Mouse (Mus musculus) spleen, postnatal 10 days (tissue): ENCODE data around the gene Mark3.

Source experiments
- DNase-seq, 2 experiments: peaks; one replicate each; pipeline ENCODE4 v3.0.0; 2021 to 2022; ENCODE audit warnings: low spot score in 2 of 2

Mark3 gene

DNA sequence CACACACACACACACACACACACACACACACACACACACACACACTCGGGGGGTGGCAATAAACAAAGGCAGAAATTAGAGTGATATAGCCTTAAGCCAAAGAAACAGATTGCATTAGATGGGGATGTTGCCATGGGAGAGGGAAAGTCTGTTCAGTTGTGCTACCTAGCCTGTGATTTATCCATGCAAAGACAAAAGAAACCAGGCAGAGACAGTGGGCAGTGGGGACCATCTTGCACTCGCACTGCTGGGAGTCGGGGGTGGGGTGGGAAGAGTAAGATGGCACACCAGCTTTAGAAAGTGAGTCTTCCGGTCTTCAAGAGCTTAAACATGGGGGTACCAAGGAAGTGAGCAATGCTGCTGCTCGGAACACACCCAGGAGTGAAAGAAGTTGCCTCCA lies 14.0 kb upstream of the Mark3 start:
- DNase-seq: no peak

DNA sequence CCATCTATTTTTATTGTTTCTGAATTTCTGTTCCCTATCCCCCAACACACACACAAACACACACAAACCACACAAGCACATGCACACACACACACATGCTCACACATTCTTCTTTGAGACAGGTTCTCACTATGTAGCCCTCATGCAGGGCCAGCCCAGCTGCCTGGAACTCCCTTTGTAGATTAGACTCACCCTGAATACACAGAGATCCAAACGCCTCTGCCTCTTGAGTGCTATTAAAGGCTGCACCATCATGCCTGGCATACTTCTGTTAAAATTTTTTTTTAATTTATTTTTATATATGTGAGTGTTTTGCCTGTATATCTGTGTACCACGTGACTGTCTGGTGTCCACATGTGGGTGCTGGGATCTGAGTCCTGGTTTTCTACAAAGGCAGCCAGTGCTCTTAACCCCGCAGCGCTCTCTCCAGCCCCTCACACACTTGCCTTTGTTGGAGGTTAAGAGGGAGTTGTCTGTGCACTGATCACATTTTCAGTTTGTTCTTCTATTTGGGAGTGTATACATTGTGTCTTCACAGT lies 12.0 kb upstream of the Mark3 start:
- DNase-seq: no peak

DNA sequence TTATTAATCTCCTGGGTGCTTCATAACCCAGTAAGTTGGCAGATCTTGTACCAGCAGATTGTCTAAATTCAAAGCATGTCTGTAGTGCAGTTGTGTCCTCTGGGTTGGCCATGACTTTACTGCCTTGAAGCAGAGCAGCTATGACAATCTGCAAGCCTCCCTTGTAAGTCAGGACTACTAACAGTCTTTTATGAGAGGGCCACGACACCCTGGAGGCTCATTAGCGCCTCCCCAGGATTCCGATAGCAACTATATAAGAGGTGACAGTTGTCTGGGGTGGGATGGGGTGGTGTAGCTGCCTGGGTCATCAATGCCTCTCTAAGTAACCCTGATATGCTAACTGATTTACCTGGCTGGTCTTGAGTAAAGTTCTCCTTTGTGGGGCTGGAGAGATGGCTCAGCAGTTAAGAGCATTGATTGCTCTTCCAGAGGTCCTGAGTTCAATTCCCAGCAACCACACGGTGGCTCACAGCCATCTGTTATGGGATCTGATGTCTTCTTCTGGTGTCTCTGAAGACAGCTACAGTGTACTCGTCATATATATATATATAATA lies 11.2 kb upstream of the Mark3 start:
- DNase-seq: no peak

DNA sequence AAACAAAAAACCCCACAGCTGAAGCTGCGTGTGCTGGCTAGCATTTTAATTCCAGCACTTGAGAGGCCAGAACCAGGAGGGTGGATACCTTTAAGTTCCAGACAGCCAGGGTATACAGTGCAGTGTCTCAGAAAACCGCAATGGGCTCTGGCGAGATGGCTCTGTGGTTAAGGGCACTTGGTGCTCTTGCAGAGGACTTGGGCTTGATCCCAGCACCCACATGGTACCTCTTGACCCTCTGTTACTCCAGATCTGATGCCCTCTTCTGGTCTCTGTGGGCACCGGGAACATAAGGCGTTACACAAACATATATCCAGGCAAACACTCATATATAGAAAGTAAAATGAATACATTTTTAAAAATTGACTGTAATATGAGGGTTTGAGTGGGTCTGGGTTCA lies 9.0 kb upstream of the Mark3 start:
- DNase-seq: no peak

DNA sequence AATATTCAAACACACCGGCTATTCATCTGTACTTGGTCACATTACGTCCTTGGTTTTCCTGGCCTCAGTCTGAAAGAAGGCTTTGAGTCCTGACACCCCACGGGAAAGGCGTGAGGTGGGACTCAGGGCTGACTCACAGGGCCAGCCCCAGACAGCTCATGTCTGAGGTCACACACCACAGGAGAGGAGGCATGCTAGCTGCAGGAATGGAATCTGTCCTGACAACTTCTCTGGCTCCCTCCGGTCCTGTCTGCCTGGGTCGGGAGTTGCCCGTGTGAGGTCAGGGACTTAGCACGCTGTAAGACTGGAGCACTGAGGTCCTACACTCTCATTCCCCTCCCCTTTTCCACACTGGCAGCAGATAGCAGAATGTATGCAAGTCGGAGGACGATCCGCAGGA lies 5.5 kb upstream of the Mark3 start:
- no peak for DNase-seq

DNA sequence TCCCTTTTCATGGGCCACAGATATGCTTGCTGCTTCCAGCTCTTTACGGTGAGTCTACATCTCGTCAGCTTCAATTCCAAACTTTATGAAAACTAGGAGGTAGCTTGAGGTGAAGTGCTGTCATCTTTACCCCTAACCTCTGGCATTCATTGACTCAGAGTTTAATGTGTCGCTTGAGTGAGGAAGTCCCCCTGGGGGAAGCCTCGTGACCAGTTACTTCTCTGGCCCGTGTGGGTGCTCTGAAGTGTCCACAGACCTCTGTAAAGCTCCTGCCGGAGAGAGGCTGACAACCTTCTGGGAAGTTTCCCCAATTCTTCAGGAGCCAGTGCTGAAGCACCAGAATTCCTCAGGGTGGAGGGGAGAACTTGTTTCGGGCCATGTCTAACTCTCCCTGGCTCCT lies 1.9 kb upstream of the Mark3 start:
- no peak for DNase-seq

DNA sequence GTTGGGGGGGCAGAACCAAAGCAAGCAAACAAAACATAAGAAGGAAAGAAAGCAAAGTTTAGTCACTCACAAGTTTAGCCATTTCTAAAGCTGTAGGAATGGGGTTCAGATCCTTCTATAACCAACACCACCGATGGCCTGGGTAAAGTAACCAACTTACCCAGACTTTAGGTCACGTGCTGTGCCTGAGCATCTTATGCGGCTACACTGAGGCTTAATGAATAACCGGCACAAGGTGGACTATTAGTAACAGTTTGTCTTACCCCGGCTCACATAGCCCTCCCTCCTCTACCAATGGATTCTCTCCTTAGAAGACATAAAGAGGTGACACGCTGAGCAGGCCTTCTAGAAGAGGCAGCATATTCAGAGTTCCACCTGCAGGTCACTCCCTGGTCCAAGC lies 1.0 kb upstream of the Mark3 start:
- no peak for DNase-seq

DNA sequence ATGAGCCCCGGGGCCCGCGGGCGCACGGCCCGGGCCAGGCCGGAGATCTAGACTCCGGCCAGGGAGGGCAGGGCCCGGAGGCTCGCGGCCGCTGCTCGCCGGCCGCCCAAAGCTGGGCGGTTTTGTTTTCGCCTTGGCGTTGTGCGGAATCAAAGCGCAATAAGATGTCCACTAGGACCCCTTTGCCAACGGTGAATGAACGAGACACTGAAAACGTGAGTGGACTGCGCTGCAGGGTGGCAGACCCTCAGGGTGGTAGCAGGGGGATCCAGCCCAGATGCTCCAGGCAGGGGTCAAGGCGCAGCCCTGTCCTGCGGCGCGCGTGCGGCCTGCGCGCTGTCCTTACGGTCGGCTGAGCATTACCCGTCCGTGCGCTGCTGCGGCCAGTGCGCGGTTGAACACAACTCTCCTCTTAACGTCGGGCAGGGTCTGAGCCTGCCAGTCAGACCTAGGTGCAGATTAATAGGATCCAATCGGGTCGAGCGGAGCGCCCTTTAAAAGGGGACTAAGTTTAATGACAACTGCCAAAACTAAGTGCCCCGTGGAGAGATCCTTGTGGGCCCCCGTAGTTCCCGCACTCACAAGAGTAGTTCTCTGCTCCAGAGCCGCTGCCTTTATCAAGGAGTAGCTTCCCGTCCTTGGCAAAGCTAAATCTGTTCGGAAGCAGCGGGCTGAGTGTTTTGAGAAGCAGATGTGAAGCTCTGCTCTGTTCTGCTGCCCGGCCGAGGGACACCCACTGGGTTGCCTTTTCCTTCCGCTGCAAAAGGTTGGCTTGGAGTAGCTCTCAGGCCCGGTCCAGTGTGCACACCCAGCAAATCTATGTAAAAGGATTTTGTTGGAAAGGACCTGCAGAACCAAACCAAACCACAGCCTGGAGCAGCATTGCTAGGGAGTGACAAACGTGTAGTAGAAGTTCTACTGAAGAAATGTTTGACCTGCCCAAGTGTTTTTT lies 840 bp downstream of the Mark3 start:
- peak; percentile 58 to 70 for DNase-seq

DNA sequence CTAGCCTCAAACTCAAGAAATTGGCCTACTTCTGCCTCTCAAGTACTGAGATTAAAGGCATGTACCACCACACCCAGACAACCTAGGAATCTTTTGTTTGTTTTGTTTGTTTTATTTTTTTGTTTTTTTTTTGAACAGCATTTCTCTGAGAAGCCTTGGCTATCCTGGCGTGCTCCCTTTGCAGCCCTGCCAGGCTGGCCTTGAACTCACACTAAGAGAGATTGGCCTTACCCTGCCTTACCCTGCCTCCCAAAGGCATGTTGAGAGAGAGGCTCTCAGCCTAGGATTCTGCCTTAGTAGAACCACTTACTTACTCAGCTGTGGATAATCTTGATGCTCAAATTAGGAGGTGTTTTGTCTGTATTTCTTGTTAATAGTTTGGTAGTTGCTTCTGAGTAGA lies 8.7 kb downstream of the Mark3 start:
- no peak for DNase-seq

DNA sequence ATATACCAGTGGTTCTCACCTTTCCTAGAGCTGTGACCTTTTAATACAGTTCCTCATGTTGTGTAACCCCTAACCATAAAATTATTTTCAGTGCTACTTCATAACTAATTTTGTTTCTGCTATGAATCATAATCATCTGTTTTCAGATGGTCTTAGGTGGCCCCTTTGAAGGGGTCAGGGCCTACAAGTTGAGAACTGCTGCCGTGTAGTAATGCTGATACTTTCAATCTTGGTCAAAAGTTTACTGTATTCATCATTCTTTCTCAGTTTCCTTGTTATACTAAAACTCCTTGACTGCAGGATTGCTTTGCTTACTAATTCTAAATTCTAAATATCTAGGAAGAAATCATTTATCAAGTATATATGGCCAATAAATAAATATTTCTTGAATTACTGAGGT lies 10.1 kb downstream of the Mark3 start:
- no peak for DNase-seq

DNA sequence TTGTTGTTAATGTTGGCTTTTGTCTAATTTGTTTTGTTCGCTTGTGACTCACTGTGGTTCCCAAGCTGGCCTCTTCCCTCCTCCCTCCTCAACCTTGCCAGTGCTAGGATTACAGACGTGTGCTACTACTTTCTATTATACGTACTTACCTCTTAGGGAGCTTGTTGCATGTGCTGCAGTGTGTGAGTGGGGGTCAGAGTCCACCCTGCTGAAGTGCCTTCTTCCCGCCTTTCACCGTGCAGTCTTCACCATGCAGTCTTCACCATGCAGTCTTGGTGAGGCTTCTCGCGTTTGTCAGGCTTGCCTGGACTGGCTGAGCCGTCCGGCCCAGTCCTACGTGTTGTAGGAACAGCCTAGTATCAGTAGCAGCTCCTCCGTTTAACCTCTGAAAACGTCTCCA lies 12.9 kb downstream of the Mark3 start:
- no peak for DNase-seq

DNA sequence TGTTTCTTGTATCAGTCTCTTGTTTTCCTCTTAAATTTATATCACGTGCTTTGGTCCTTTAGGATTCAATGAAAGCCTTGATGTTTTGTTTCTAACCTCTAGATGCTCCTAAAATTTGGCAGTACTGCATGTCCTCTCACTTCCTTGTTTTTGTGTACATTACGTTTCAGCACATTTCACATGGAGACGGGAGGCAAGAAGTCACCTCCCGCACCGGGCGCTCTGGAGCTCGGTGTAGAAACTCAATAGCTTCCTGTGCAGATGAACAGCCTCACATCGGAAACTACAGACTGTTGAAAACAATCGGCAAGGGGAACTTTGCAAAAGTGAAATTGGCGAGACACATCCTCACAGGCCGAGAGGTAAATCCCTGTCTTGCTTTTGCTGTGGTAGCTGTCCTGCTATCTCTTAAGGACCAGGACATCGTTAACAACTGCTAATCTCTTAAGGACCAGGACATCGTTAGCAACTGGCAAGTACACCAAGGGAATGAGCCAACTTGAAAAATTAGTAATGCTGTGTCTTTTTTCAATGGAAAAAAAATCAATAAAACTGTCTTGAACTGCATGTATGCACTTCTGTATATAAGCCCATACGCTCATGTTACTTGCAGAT lies 18.2 kb downstream of the Mark3 start:
- peak in 1 of 2 experiments; percentile 25 for DNase-seq

DNA sequence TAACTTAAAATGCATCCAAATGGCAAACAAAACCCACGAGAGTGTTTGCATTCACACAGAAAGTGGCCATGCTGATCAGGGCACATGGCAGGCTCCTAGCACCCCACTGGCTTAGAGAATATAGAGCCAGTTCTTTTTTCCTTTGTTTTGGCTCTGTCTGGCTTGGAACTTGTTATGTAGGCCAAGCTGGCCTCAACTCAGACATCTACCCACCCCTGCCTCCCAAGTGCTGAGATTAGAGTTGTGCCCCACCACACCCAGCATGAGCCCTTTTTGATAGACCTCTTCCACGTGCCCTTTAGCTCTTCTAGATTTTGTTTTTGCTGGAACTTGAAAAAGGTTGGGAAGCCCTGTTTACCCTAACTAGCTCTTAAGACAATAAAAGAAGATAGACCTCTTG lies 19.5 kb downstream of the Mark3 start:
- DNase-seq: no peak

DNA sequence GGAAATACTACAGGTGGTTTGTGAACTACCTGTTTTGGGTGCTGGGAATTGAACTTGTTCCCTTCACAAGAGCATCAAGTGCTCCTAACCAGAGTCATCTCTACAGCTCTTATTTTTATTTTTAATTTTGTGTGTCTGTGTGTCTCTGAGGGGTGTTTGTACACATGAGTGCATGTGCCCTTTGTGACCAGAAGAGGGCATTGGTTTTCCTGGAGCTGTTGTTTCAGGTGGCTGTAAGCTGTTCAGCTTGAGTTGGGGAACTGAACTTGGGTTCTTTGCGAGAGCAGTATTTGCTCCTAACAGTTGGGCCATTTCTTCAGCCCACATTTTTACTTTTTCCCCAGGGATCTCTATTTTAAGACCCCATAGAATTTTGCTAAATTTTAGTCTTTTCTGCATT lies 23.0 kb downstream of the Mark3 start:
- DNase-seq: no peak

DNA sequence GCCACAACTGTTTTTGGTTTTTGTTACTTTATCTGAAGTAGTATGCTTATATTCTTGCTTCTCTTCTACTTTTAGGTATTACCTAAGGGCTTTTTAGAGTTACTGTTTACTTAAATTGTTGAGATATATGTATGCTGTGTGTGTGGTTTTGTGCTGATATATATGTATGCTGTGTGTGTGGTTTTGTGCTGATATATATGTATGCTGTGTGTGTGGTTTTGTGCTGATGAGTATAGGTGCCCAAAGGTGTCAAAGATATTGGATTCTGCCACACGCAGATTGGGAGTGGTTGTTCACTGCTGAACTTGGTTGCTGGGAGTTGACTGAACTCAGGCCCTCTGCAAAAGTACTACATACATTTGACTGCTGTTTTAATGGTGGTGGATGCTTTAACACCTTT lies 24.6 kb downstream of the Mark3 start:
- no peak for DNase-seq

DNA sequence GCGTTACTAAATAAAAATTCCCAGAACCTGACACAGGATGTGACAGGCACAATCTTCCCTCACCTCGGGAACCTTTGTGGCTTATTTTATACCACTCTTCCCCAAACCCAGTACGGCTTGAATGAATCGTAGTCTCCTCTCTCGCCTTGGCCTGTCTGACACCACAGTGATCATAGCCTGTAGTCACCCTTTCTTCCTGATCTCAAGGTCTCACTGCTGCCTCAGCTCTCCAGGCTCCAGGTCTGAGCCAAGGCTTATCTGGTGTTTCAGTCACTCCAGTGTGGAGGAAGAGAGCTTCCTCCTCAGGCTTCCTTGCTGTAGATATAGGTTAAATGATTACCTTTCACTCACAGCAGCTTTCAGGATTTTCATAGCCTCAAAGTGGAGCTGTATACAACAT lies 25.3 kb downstream of the Mark3 start:
- no peak for DNase-seq

DNA sequence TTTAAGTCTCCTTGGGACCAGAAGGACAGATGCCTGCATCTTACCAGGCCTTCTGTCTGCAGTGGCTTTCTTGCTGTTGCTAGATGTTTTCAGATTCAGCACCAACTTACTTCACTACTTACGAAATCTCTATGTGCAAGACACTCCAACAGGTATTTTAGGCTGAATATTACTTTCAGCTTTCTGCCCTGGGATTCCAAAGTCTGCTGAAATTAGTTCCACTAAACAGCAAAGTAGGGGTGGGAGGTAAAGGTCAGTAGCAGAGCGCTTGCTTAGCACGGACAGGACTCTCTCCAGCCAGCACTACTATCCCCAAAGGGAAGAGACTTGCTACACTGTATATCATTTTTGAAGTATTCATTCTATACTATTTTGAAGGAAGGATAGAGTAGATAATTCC lies 29.5 kb downstream of the Mark3 start:
- DNase-seq: no peak

DNA sequence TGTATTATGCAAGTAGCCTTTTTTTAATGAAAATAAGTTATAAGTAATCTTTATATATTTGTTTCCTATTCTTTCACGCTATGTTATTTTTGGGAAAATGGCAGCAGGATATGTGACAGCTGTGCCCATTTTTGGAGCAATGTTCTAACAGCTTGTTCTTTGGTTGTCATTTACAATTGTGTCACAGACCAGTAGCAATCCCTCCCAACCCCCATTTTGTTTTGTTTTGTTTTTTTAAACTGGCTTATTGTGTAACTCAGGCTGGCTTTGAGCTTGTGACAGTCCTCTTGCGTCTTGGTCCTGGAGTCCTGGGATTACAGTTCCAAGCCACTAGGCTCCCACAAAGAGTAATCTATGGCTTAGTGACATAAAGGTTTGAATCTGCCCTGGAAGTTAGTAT lies 31.3 kb downstream of the Mark3 start:
- no peak for DNase-seq

DNA sequence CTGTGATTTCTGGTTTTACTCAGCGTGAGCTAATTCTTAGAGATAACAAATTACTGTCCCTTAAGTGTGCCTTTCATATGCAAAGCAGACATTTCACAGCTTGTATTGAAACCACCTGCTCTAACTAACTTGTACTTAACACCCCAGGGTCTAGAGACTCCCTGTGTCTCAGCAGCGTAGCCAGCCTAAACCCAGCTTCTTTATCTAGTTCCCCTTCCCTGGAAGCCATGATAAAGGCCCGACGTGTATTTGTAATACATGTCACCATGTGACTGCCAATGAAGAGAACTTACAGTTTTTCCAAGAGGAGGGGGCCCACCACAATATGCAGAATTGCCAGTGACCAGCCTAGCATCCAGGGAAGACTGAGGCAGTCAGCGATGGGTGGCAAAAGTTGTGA lies 33.7 kb downstream of the Mark3 start:
- no peak for DNase-seq

DNA sequence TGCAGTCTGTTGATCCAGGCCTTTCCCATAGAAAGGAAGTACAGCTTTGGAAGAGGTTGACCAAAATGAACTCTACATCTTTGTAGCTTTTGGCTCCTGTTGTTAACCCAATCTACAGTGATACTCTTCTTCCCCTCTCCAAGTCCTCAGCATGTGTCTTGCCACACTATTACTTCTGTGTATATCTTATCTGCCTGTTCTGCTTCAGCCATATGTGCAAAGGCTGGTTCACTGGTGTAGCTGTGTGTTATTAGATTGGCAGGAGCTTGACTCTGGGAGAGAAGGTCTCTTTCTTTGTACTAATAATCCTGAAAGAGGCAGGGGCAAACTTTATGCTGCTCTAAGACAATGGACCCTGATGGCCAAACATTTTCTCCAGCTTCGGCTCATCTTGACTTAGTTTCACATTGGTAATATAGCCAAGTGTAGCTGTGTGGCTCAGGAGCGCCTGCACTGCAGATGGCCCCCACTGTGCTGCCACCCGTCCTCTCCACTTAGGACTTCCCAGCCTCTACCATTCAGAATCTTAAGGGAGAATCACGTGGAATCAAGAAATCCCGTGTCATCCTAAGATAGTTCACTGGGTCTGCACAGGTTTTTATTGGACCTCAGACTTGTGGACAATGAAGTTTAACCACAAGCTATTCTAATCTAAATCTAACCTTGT lies 40.3 kb downstream of the Mark3 start:
- DNase-seq: no peak

DNA sequence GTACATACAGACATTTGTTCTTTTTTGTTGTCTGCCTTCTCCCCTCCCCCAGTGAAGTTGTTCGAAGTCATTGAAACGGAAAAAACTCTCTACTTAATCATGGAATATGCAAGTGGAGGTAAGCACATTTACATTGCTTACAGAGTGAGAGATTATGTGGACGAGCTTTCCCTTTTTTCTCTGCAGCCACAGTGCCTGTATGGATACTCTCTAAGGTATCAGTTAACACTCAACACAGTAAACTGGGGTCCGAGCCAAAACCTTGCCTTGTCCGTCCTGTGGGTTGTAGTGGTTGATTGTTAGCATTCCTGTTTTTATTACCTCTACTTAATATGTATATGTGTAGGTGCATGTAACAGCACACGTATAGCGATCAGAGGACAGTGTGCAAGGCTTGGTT lies 43.9 kb downstream of the Mark3 start:
- no peak for DNase-seq

DNA sequence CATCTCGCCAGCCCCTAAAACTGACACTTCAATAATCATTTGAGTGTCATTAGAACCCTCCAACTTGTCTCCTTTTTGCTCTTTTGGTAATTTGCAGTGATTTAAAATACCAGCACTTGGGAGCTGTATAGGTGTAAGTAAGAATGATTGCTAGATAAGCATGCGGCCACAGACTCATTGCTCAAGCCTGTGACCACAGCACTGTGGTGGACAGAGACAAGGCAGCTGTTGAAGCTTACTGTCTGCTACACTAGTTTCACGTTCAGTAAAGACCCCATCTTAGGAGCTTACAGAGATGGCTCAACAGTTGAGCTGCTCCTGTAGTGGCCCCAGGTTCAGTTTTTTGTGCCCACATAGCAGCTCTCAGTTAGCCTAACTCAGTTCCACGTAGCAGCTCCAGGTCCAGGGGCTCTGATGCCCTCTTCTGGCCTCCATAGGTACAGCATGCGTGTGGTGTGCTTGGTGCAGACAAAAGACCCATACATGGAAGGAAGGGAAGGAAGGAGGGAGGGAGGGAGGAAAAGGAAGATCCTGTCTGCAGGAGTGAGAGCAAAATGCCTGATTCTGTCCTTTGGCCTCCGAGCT lies 73.8 kb downstream of the Mark3 start:
- peak in 1 of 2 experiments; percentile 71 for DNase-seq
